Mouse (Mus musculus): ENCODE measurements around the gene Ovgp1. TPM values are rescaled to one million over a fixed set of nuclear protein-coding genes. Genes with fewer than 3 reads are reported as not detected.
"Not testable (repeated sequence)": the region's sequence is repeated elsewhere in the genome, so short reads cannot be mapped to it uniquely, and the experiment has no call there.

Gene Ovgp1
- polyA plus RNA-seq, 1 experiment from 2014 or later, result 3.4 TPM

- no peak overlapping the region for H3K27ac ChIP-seq
- H3K4me2 ChIP-seq (replicated peaks), result peak overlapping the region; percentile 69; the same call in 1 of the 2 replicates
- WGBS, result 98% methylated on average over 1 of the region's 1 CpGs
- H3K27me3 ChIP-seq, result no peaks in the 10 kb centered on the region
- ATAC-seq, result no peak
- H3K9me3 ChIP-seq, result no peaks in the 10 kb centered on the region
- H3K9ac ChIP-seq (replicated peaks), result 0 out of 2 replicates have a peak overlapping the region, but pooled peaks have one; percentile 24
- peaks cover 35% of the 10 kb centered on the region for H3K36me3 ChIP-seq
- H3K4me1 ChIP-seq (replicated peaks), result peaks cover 41% of the 10 kb centered on the region
- H3K4me3 ChIP-seq (replicated peaks), result 0 out of 2 replicates have a peak overlapping the region, but pooled peaks have one; percentile 8
These were observed 16.3 kb upstream of the Ovgp1 start for GRCm38 (mm10) chr3:105957235-105957634.

- Histone ChIP-seq H3K4me3 (replicated peaks) (peak overlapping the region; percentile 94), H3K27ac (no peak overlapping the region), H3K36me3 (peaks cover 35% of the 10 kb centered on the region), H3K27me3 (no peaks in the 10 kb centered on the region), H3K4me2 (replicated peaks) (peak overlapping the region; percentile 69), H3K4me1 (replicated peaks) (peaks cover 41% of the 10 kb centered on the region), H3K9ac (replicated peaks) (peak overlapping the region; percentile 97), H3K9me3 (no peaks in the 10 kb centered on the region)
- WGBS, result 38% methylated on average over 5 of the region's 5 CpGs
- no peak for ATAC-seq
These were observed 15.3 kb upstream of the Ovgp1 start for GRCm38 (mm10) chr3:105958204-105958603.

GRCm38 (mm10) chr3:105958974-105959580, 14.4 kb upstream of the Ovgp1 start, which contains the start of gene Wdr77:
Gene Wdr77 (plus strand): TSS chr3:105959369.
- peak; percentile 98 for ATAC-seq
- WGBS, result under 1% methylated on average over 52 of the region's 52 CpGs

GRCm38 (mm10) chr3:105959585-105959984, 13.9 kb upstream of the Ovgp1 start:
- Histone ChIP-seq H3K4me2 (replicated peaks) (peak overlapping the region; percentile 89), H3K27ac (peak overlapping the region; percentile 74), H3K4me3 (replicated peaks) (peak overlapping the region; percentile 94), H3K9ac (replicated peaks) (peak overlapping the region; percentile 96), H3K4me1 (replicated peaks) (peaks cover 41% of the 10 kb centered on the region), H3K9me3 (no peaks in the 10 kb centered on the region), H3K27me3 (no peaks in the 10 kb centered on the region), H3K36me3 (peaks cover 40% of the 10 kb centered on the region)
- peak; percentile 90 for ATAC-seq
- WGBS, result 0% methylated on average over 26 of the region's 26 CpGs

More at GRCm38 (mm10) chr3:105958974-105959580, 14.4 kb upstream of the Ovgp1 start, which contains the start of gene Wdr77:
- Histone ChIP-seq H3K9ac (replicated peaks) (peak within 1 kb of the TSS; percentile 97), H3K27me3 (no peaks in the 10 kb centered on the region), H3K9me3 (no peaks in the 10 kb centered on the region), H3K4me2 (replicated peaks) (peak within 1 kb of the TSS; percentile 89), H3K4me1 (replicated peaks) (peaks cover 41% of the 10 kb centered on the region), H3K4me3 (replicated peaks) (peak within 1 kb of the TSS; percentile 94), H3K36me3 (peaks cover 38% of the 10 kb centered on the region), H3K27ac (peak within 1 kb of the TSS; percentile 86)

GRCm38 (mm10) chr3:105959999-105960398, 13.5 kb upstream of the Ovgp1 start, which contains the start of gene Atp5f1:
Gene Atp5f1 (minus strand): TSS chr3:105960099.
- no peaks in the 10 kb centered on the region for H3K27me3 ChIP-seq
- no peaks in the 10 kb centered on the region for H3K9me3 ChIP-seq
- ATAC-seq, result no peak
- peaks cover 40% of the 10 kb centered on the region for H3K36me3 ChIP-seq
- H3K4me3 ChIP-seq (replicated peaks), result peak within 1 kb of the TSS; percentile 94
- peak within 1 kb of the TSS; percentile 86 for H3K27ac ChIP-seq
- 7% methylated on average over 6 of the region's 6 CpGs for WGBS
- peaks cover 41% of the 10 kb centered on the region for H3K4me1 ChIP-seq (replicated peaks)
- peak within 1 kb of the TSS; percentile 89 for H3K4me2 ChIP-seq (replicated peaks)
- peak within 1 kb of the TSS; percentile 97 for H3K9ac ChIP-seq (replicated peaks)

- Histone ChIP-seq H3K4me3 (replicated peaks) (peak overlapping the region; percentile 94; the same call in 1 of the 2 replicates), H3K9me3 (no peaks in the 10 kb centered on the region), H3K4me1 (replicated peaks) (peaks cover 41% of the 10 kb centered on the region), H3K4me2 (replicated peaks) (peak overlapping the region; percentile 89), H3K27me3 (no peaks in the 10 kb centered on the region), H3K36me3 (peaks cover 45% of the 10 kb centered on the region), H3K27ac (no peak overlapping the region), H3K9ac (replicated peaks) (no peak overlapping the region)
- WGBS, result 99% methylated on average over 2 of the region's 2 CpGs
- ATAC-seq, result no peak
These were observed 12.8 kb upstream of the Ovgp1 start for GRCm38 (mm10) chr3:105960700-105961099.

- no peak for ATAC-seq
These were observed 1.6 kb upstream of the Ovgp1 start for GRCm38 (mm10) chr3:105971831-105972446.

GRCm38 (mm10) chr3:105974174-105974573, 663 bp downstream of the Ovgp1 start:
- no peaks in the 10 kb centered on the region for H3K4me1 ChIP-seq (replicated peaks)
- no peak overlapping the region for H3K9ac ChIP-seq (replicated peaks)
- ATAC-seq, result no peak
- H3K36me3 ChIP-seq, result peaks cover 11% of the 10 kb centered on the region
- WGBS, result 88% methylated on average over 2 of the region's 2 CpGs
- no peak overlapping the region for H3K27ac ChIP-seq
- no peaks in the 10 kb centered on the region for H3K27me3 ChIP-seq
- no peak overlapping the region for H3K4me2 ChIP-seq (replicated peaks)
- no peaks in the 10 kb centered on the region for H3K9me3 ChIP-seq
- no peak overlapping the region for H3K4me3 ChIP-seq (replicated peaks)

More at GRCm38 (mm10) chr3:105971831-105972446, 1.6 kb upstream of the Ovgp1 start:
- no peak overlapping the region for H3K27ac ChIP-seq
- H3K9me3 ChIP-seq, result no peaks in the 10 kb centered on the region
- H3K4me3 ChIP-seq (replicated peaks), result no peak overlapping the region
- no peak overlapping the region for H3K9ac ChIP-seq (replicated peaks)
- H3K4me1 ChIP-seq (replicated peaks), result no peaks in the 10 kb centered on the region
- peaks cover 33% of the 10 kb centered on the region for H3K36me3 ChIP-seq
- no peaks in the 10 kb centered on the region for H3K27me3 ChIP-seq
- H3K4me2 ChIP-seq (replicated peaks), result no peak overlapping the region
- 82% methylated on average over 5 of the region's 5 CpGs for WGBS

- H3K27ac ChIP-seq; H3K9ac ChIP-seq (replicated peaks); H3K4me1 ChIP-seq (replicated peaks); ATAC-seq; H3K27me3 ChIP-seq; H3K4me2 ChIP-seq (replicated peaks); H3K9me3 ChIP-seq; H3K36me3 ChIP-seq; H3K4me3 ChIP-seq (replicated peaks): not testable (repeated sequence)
- WGBS, result 38% methylated on average over 5 of the region's 5 CpGs
These were observed 16.1 kb downstream of the Ovgp1 start for GRCm38 (mm10) chr3:105989611-105990010.

- Histone ChIP-seq H3K4me1 (replicated peaks) (no peaks in the 10 kb centered on the region), H3K27ac (no peak overlapping the region), H3K9ac (replicated peaks) (no peak overlapping the region), H3K36me3 (no peaks in the 10 kb centered on the region), H3K4me2 (replicated peaks) (no peak overlapping the region), H3K9me3 (no peaks in the 10 kb centered on the region), H3K4me3 (replicated peaks) (no peak overlapping the region), H3K27me3 (no peaks in the 10 kb centered on the region)
- ATAC-seq, result no peak
- WGBS, result 29% methylated on average over 4 of the region's 4 CpGs
These were observed 18.3 kb downstream of the Ovgp1 start for GRCm38 (mm10) chr3:105991653-105992283.

GRCm38 (mm10) chr3:105994730-105995129, 21.2 kb downstream of the Ovgp1 start:
- 89% methylated on average over 2 of the region's 2 CpGs for WGBS
- no peak overlapping the region for H3K4me3 ChIP-seq (replicated peaks)
- H3K9me3 ChIP-seq, result no peaks in the 10 kb centered on the region
- no peak overlapping the region for H3K27ac ChIP-seq
- no peaks in the 10 kb centered on the region for H3K27me3 ChIP-seq
- no peak overlapping the region for H3K9ac ChIP-seq (replicated peaks)
- H3K36me3 ChIP-seq, result no peaks in the 10 kb centered on the region
- ATAC-seq, result no peak
- no peaks in the 10 kb centered on the region for H3K4me1 ChIP-seq (replicated peaks)
- no peak overlapping the region for H3K4me2 ChIP-seq (replicated peaks)
